In genomic region chr9:31210163-31210562, GRCm38 (mm10) we compare ENCODE assay signal across 8 mouse cellular contexts. TPM values are rescaled to one million over a fixed set of nuclear protein-coding genes. Genes with fewer than 3 reads are reported as not detected.
DNase-seq lines count a peak whose midpoint lies in the region; ATAC-seq and TF ChIP-seq lines count a peak whose summit lies in the region.

No protein-coding gene starts in this region.

- peak overlapping the region; percentile 87 for H3K4me2 ChIP-seq in forebrain, embryonic 12.5 days
- H3K4me2 ChIP-seq in limb, embryonic 14.5 days (replicated peaks; ENCODE audit: low read depth, low read length, severe bottlenecking) = peak overlapping the region; percentile 97
- peak overlapping the region; percentile 80 for H3K4me2 ChIP-seq in neural tube, embryonic 15.5 days

- DNase-seq in lung, adult 2 months = no peak
- DNase-seq in lung, postnatal 36 days = no peak
- no peak for DNase-seq in limb, embryonic 14.5 days (ENCODE audit: low spot score)
- no peak for DNase-seq in yolk sac, embryonic 10.5 days (ENCODE audit: low spot score)
- no peak for DNase-seq in gastrocnemius, postnatal 25 days
- DNase-seq in MN1 (ENCODE audit: low spot score) = no peak

- no peak for ATAC-seq in forebrain, embryonic 12.5 days (ENCODE audit: low FRiP score)
- ATAC-seq in limb, embryonic 14.5 days (ENCODE audit: low FRiP score, low read depth) = no peak
- ATAC-seq in neural tube, embryonic 15.5 days (ENCODE audit: low FRiP score) = no peak

- H3K9ac ChIP-seq in forebrain, embryonic 12.5 days = peak overlapping the region; percentile 95; the same call in 1 of the 2 replicates
- no peak overlapping the region for H3K9ac ChIP-seq in limb, embryonic 14.5 days (ENCODE audit: low read depth, low read length, severe bottlenecking)
- H3K9ac ChIP-seq in neural tube, embryonic 15.5 days (replicated peaks) = peak overlapping the region; percentile 89; the same call in 1 of the 2 replicates

- no peaks in the 10 kb centered on the region for H3K36me3 ChIP-seq in forebrain, embryonic 12.5 days (replicated peaks)
- H3K36me3 ChIP-seq in limb, embryonic 14.5 days (ENCODE audit: control insufficient read depth, insufficient read depth, low read length) = no peaks in the 10 kb centered on the region
- H3K36me3 ChIP-seq in neural tube, embryonic 15.5 days = no peaks in the 10 kb centered on the region

- peaks cover 17% of the 10 kb centered on the region for H3K4me1 ChIP-seq in lung, adult 2 months (ENCODE audit: control insufficient read depth, insufficient read depth, low read length)
- H3K4me1 ChIP-seq in forebrain, embryonic 12.5 days = peaks cover 33% of the 10 kb centered on the region
- H3K4me1 ChIP-seq in limb, embryonic 14.5 days (ENCODE audit: control insufficient read depth, insufficient read depth, low read length) = peaks cover 15% of the 10 kb centered on the region
- H3K4me1 ChIP-seq in neural tube, embryonic 15.5 days = peaks cover 49% of the 10 kb centered on the region

- no peak for TF ChIP-seq POLR2A in lung, adult 2 months (IDR thresholded peaks at IDR 0.05; ENCODE audit: borderline replicate concordance, extremely low read depth, low read depth, low read length)
- no peak for TF ChIP-seq POLR2A in limb, embryonic 14.5 days (IDR thresholded peaks at IDR 0.05; ENCODE audit: borderline replicate concordance, extremely low read depth, insufficient read depth, insufficient read length)

- peak overlapping the region; percentile 19 for H3K4me3 ChIP-seq in lung, adult 2 months (replicated peaks; ENCODE audit: extremely low read depth, low read depth, low read length)
- peak overlapping the region; percentile 95 for H3K4me3 ChIP-seq in forebrain, embryonic 12.5 days (replicated peaks)
- H3K4me3 ChIP-seq in limb, embryonic 14.5 days (replicated peaks; ENCODE audit: low read length) = peak overlapping the region; percentile 88
- H3K4me3 ChIP-seq in neural tube, embryonic 15.5 days (replicated peaks) = peak overlapping the region; percentile 95

- no peaks in the 10 kb centered on the region for H3K9me3 ChIP-seq in forebrain, embryonic 12.5 days
- no peaks in the 10 kb centered on the region for H3K9me3 ChIP-seq in limb, embryonic 14.5 days (ENCODE audit: control insufficient read depth, low read length)
- H3K9me3 ChIP-seq in neural tube, embryonic 15.5 days (replicated peaks) = no peaks in the 10 kb centered on the region

- WGBS in lung, adult 2 months = 22% methylated on average over 7 of the region's 7 CpGs
- 37% methylated on average over 7 of the region's 7 CpGs for WGBS in forebrain, embryonic 12.5 days
- 31% methylated on average over 7 of the region's 7 CpGs for WGBS in limb, embryonic 14.5 days
- 34% methylated on average over 7 of the region's 7 CpGs for WGBS in neural tube, embryonic 15.5 days

- no peak overlapping the region for H3K27ac ChIP-seq in forebrain, embryonic 12.5 days
- no peak overlapping the region for H3K27ac ChIP-seq in limb, embryonic 14.5 days (replicated peaks; ENCODE audit: low read depth, low read length)
- no peak overlapping the region for H3K27ac ChIP-seq in neural tube, embryonic 15.5 days (replicated peaks)

- no peaks in the 10 kb centered on the region for H3K27me3 ChIP-seq in forebrain, embryonic 12.5 days
- H3K27me3 ChIP-seq in limb, embryonic 14.5 days (ENCODE audit: control insufficient read depth, insufficient read depth, low read length) = no peaks in the 10 kb centered on the region
- H3K27me3 ChIP-seq in neural tube, embryonic 15.5 days (replicated peaks) = no peaks in the 10 kb centered on the region

- no peak for TF ChIP-seq CTCF in lung, adult 2 months (IDR thresholded peaks at IDR 0.05; ENCODE audit: insufficient read depth, low read length)

RNA-seq across cellular contexts. Expression of gene Aplp2, which starts 1.5 kb away (rescaled TPM):
- polyA plus RNA-seq in lung, adult 2 months (2012; rRNA removed) = 465 and 568 TPM in 2 replicates
- 213 and 223 TPM in 2 replicates for polyA plus RNA-seq in forebrain, embryonic 12.5 days (2016; fragmentation: Nextera tagmentation; extraction: Ambion mirVana)
- 228 and 253 TPM in 2 replicates for polyA plus RNA-seq in limb, embryonic 14.5 days (2012; rRNA removed)
- 202 and 203 TPM in 2 replicates for polyA plus RNA-seq in limb, embryonic 14.5 days (2014; fragmentation: Nextera tagmentation; extraction: Ambion mirVana)
- polyA plus RNA-seq in neural tube, embryonic 15.5 days (2015; fragmentation: Nextera tagmentation; extraction: Ambion mirVana) = 450 and 456 TPM in 2 replicates
- 100 to 1,000 TPM; 105 to 124 TPM for total RNA-seq in gastrocnemius, postnatal 25 days (2021)

Comparison
In these comparisons a context has a peak if more than half of its experiments do, and no peak if none do; other contexts are left out.
1. H3K4me3 ChIP-seq: peak in every context shown above with its lines; median percentile 95 in forebrain, embryonic 12.5 days; 95 in neural tube, embryonic 15.5 days; 88 in limb, embryonic 14.5 days; 19 in lung, adult 2 months.